Mouse (Mus musculus) neural tube, embryonic 15.5 days (tissue): ENCODE data around the gene Gpr39. TPM values are rescaled to one million over a fixed set of nuclear protein-coding genes. Genes with fewer than 3 reads are reported as not detected.

Source experiments
- ATAC-seq: fragments of 200-750 bp; cut with Nextera tagmentation; 2 replicates; pipeline ENCODE4 v1.8.0; 2017; ENCODE audit warnings: mild to moderate bottlenecking, moderate TSS enrichment, moderate library complexity; ENCODE audit not compliant: low FRiP score
- H3K27ac ChIP-seq: fragments of 300-500 bp; sonication (generic); replicated peaks from 2 replicates; pipeline ENCODE4 v1.5.1; 2015; ENCODE audit warnings: mild to moderate bottlenecking, inconsistent platforms
- H3K27me3 ChIP-seq: fragments of 300-500 bp; sonication (generic); replicated peaks from 2 replicates; pipeline ENCODE4 v1.6.1; 2015; ENCODE audit warnings: inconsistent platforms
- H3K36me3 ChIP-seq: fragments of 300-500 bp; sonication (generic); 2 replicates; pipeline ENCODE4 v1.6.1; 2015; ENCODE audit warnings: inconsistent platforms
- H3K4me1 ChIP-seq: fragments of 300-500 bp; sonication (generic); 2 replicates; pipeline ENCODE4 v1.6.1; 2015; ENCODE audit warnings: inconsistent platforms
- H3K4me2 ChIP-seq: fragments of 300-500 bp; sonication (generic); 2 replicates; pipeline ENCODE4 v1.6.1; 2015; ENCODE audit warnings: inconsistent platforms, mild to moderate bottlenecking, moderate library complexity
- H3K4me3 ChIP-seq: fragments of 300-500 bp; sonication (generic); replicated peaks from 2 replicates; pipeline ENCODE4 v1.5.1; 2015; ENCODE audit warnings: mild to moderate bottlenecking, inconsistent platforms
- H3K9ac ChIP-seq: fragments of 300-500 bp; sonication (generic); replicated peaks from 2 replicates; pipeline ENCODE4 v1.6.1; 2015; ENCODE audit warnings: mild to moderate bottlenecking, inconsistent platforms
- H3K9me3 ChIP-seq: fragments of 300-500 bp; sonication (generic); replicated peaks from 2 replicates; pipeline ENCODE4 v1.6.1; 2016; ENCODE audit warnings: inconsistent platforms
- WGBS: fragments of 180-500 bp; shearing (Covaris S2); methylation state at CpG from one replicate; pipeline ENCODE4 v1.1.7; 2015; ENCODE audit warnings: mixed read lengths; 5-methylcytosine and 5-hydroxymethylcytosine counted together
- polyA plus RNA-seq: library from polyadenylated mRNA; unstranded; fragments of >200 nt; fragmentation: Nextera tagmentation; extraction: Ambion mirVana; gene quantifications from 2 replicates; pipeline ENCODE4 v1.2.1, GENCODE M21; 2015

Gpr39 gene
- polyA plus RNA-seq, 1 experiment from 2014 or later: 0.10 TPM

- Histone ChIP-seq H3K27ac (no peak overlapping the region), H3K27me3 (no peaks in the 10 kb centered on the region), H3K4me3 (no peak overlapping the region), H3K36me3 (no peaks in the 10 kb centered on the region), H3K9ac (no peak overlapping the region), H3K9me3 (no peaks in the 10 kb centered on the region), H3K4me1 (no peaks in the 10 kb centered on the region; the same call in none of the 2 replicates), H3K4me2 (no peak overlapping the region)
- no peak for ATAC-seq
- 83% methylated on average over 4 of the region's 4 CpGs for WGBS
Measured at GRCm38 (mm10) chr1:125701101-125701590, 24.4 kb downstream of the Gpr39 start.

DNA sequence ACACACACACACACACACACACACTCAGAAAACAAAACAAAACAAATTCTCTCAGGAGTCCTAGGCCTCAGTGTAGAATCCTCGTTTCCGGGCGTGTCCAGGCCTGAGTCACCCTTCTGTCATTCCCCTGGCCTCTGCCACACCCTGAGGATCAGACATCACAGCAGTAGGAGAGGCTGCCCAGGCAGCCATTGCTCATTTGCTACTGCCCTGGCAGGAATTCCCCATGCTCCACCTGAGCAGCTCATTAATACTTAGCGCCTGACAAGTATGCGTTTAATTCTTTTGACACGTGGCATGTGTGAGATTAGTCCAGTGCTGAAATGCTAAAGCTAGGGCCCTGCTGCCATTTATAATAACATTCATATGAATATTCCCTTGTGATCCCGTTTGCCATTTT lies 25.0 kb downstream of the Gpr39 start:
- whole genome bisulfite sequencing: 69% methylated on average over 7 of the region's 7 CpGs
- H3K4me3 ChIP-seq: no peak overlapping the region
- no peak overlapping the region for H3K4me2 ChIP-seq
- no peak overlapping the region for H3K27ac ChIP-seq
- H3K27me3 ChIP-seq: no peaks in the 10 kb centered on the region
- no peaks in the 10 kb centered on the region for H3K9me3 ChIP-seq
- ATAC-seq: no peak
- H3K4me1 ChIP-seq: no peaks in the 10 kb centered on the region; the same call in none of the 2 replicates
- H3K9ac ChIP-seq: no peak overlapping the region
- H3K36me3 ChIP-seq: no peaks in the 10 kb centered on the region

DNA sequence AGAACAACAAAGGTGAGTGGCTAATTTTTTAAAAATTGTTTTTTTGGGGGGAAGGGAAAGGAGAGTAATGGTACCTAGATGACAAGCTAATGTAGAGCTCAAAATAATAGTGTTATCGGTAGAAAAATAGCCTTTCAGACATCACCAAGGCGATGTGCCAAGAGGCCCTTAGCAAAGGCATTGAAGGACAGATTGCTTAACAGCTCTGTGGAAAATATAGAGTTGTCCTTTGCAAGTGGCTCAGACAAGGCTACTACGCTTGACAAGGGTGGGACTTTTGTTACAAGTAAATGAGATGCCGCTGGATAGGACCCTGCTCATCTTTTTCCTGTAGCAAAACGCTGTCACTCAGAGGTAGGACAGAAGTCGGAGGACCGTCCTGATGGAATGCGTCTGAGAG lies 25.5 kb downstream of the Gpr39 start:
- Histone ChIP-seq H3K4me2 (no peak overlapping the region), H3K27ac (no peak overlapping the region), H3K9me3 (no peaks in the 10 kb centered on the region), H3K9ac (no peak overlapping the region), H3K27me3 (no peaks in the 10 kb centered on the region), H3K4me1 (no peaks in the 10 kb centered on the region; the same call in none of the 2 replicates), H3K4me3 (no peak overlapping the region), H3K36me3 (no peaks in the 10 kb centered on the region)
- 79% methylated on average over 8 of the region's 8 CpGs for WGBS
- ATAC-seq: no peak

GRCm38 (mm10) chr1:125705412-125705811 lies 28.6 kb downstream of the Gpr39 start:
- no peaks in the 10 kb centered on the region for H3K36me3 ChIP-seq
- H3K27ac ChIP-seq: no peak overlapping the region
- H3K4me3 ChIP-seq: no peak overlapping the region
- H3K4me1 ChIP-seq: no peaks in the 10 kb centered on the region; the same call in none of the 2 replicates
- no peaks in the 10 kb centered on the region for H3K9me3 ChIP-seq
- no peak overlapping the region for H3K4me2 ChIP-seq
- 86% methylated on average over 3 of the region's 3 CpGs for WGBS
- no peak overlapping the region for H3K9ac ChIP-seq
- ATAC-seq: no peak
- no peaks in the 10 kb centered on the region for H3K27me3 ChIP-seq

GRCm38 (mm10) chr1:125715286-125715685 lies 38.5 kb downstream of the Gpr39 start:
- no peak overlapping the region for H3K4me3 ChIP-seq
- no peak overlapping the region for H3K4me2 ChIP-seq

DNA sequence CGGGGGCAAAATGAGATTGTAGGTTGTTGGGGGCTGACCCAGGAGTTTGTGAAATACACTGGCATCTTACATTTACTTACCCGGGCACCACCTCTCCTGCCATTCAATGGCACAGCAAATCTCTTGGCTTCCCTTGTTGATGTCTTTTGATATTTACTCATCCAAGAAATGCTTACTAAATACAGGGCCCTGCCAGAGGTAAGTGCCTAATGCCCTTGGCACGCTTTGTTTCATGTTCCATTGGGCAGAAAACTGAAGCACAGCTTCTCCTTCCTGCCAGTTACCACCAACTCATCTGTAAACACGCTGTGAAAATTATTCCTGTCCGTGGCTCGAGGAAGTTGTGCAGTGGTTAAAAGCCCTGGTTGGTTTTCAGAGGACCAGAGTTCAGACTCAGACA lies 39.4 kb downstream of the Gpr39 start:
- Histone ChIP-seq H3K4me3 (no peak overlapping the region), H3K9me3 (no peaks in the 10 kb centered on the region), H3K27ac (no peak overlapping the region), H3K27me3 (no peaks in the 10 kb centered on the region), H3K36me3 (no peaks in the 10 kb centered on the region), H3K4me2 (no peak overlapping the region), H3K4me1 (no peaks in the 10 kb centered on the region), H3K9ac (no peak overlapping the region)
- WGBS: 70% methylated on average over 6 of the region's 6 CpGs
- ATAC-seq: no peak

More at GRCm38 (mm10) chr1:125715286-125715685, 38.5 kb downstream of the Gpr39 start:
- Histone ChIP-seq H3K27me3 (no peaks in the 10 kb centered on the region), H3K4me1 (no peaks in the 10 kb centered on the region), H3K9ac (no peak overlapping the region), H3K36me3 (no peaks in the 10 kb centered on the region), H3K27ac (no peak overlapping the region), H3K9me3 (no peaks in the 10 kb centered on the region)
- no peak for ATAC-seq
- 68% methylated on average over 3 of the region's 3 CpGs for WGBS

DNA sequence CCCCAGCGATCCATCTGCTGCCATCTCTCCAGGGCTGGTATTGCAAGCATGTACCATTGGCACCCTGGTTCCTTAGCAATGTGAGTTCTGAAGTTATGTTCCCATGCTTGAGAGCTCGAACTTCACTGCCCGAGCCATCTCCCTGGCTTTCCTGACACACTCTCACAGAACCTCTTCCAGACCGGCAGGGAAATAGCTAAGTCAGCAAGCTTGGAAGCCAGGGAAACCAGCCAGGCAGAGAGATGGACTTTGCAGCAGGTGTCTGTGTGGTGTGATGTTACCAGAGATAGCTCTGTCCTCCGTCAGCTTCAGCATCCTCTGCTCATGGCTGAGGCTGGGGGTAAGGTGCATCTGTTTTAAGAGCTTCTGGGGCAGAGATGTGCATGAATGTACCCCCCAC lies 41.1 kb downstream of the Gpr39 start:
- Histone ChIP-seq H3K4me2 (no peak overlapping the region), H3K36me3 (no peaks in the 10 kb centered on the region), H3K9me3 (no peaks in the 10 kb centered on the region), H3K4me1 (no peaks in the 10 kb centered on the region), H3K27me3 (no peaks in the 10 kb centered on the region), H3K9ac (no peak overlapping the region), H3K27ac (no peak overlapping the region), H3K4me3 (no peak overlapping the region)
- 90% methylated on average over 5 of the region's 5 CpGs for WGBS
- ATAC-seq: no peak

DNA sequence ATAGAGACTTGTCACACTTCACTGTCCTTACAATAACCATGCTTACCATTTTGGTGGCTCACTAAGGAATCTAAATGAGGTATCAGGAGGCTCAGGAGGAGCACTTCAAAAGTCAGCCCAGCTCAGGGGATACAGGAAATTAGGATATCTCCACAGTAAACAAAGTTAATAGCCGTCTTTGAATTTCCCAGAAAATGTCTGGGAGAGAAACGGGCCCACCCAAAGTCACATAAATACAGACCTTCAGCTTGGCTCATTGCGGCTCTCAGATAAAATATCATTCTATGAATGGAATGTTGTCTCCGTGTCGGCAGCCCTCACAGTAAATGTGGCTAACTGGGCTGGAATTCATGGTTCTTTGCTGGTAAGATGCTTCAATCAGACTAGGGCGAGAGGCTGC lies 42.3 kb downstream of the Gpr39 start:
- Histone ChIP-seq H3K9me3 (no peaks in the 10 kb centered on the region), H3K9ac (no peak overlapping the region), H3K4me2 (no peak overlapping the region), H3K36me3 (no peaks in the 10 kb centered on the region), H3K4me3 (no peak overlapping the region), H3K27me3 (no peaks in the 10 kb centered on the region), H3K4me1 (no peaks in the 10 kb centered on the region), H3K27ac (no peak overlapping the region)
- no peak for ATAC-seq
- WGBS: 81% methylated on average over 6 of the region's 6 CpGs

- Histone ChIP-seq H3K4me1 (no peaks in the 10 kb centered on the region), H3K27me3 (no peaks in the 10 kb centered on the region), H3K9me3 (no peaks in the 10 kb centered on the region), H3K9ac (no peak overlapping the region), H3K4me2 (no peak overlapping the region), H3K36me3 (no peaks in the 10 kb centered on the region), H3K27ac (no peak overlapping the region), H3K4me3 (no peak overlapping the region)
- no peak for ATAC-seq
- WGBS: 91% methylated on average over 12 of the region's 12 CpGs
Measured at GRCm38 (mm10) chr1:125721104-125721758, 44.4 kb downstream of the Gpr39 start.

- H3K36me3 ChIP-seq: no peaks in the 10 kb centered on the region
- no peaks in the 10 kb centered on the region for H3K27me3 ChIP-seq
- H3K9me3 ChIP-seq: no peaks in the 10 kb centered on the region
- ATAC-seq: no peak
- H3K4me3 ChIP-seq: no peak overlapping the region
- no peaks in the 10 kb centered on the region for H3K4me1 ChIP-seq
- no peak overlapping the region for H3K9ac ChIP-seq
- H3K4me2 ChIP-seq: no peak overlapping the region
- 64% methylated on average over 5 of the region's 5 CpGs for WGBS
- no peak overlapping the region for H3K27ac ChIP-seq
Measured at GRCm38 (mm10) chr1:125724304-125724703, 47.5 kb downstream of the Gpr39 start.

- Histone ChIP-seq H3K9ac (no peak overlapping the region), H3K4me2 (no peak overlapping the region), H3K4me3 (no peak overlapping the region), H3K27ac (no peak overlapping the region), H3K27me3 (no peaks in the 10 kb centered on the region), H3K36me3 (no peaks in the 10 kb centered on the region), H3K9me3 (no peaks in the 10 kb centered on the region), H3K4me1 (peaks cover 11% of the 10 kb centered on the region)
- 0 out of 2 replicates have a peak, but pooled peaks have one; percentile 28 for ATAC-seq
- WGBS: 61% methylated on average over 6 of the region's 6 CpGs
Measured at GRCm38 (mm10) chr1:125729025-125729565, 52.3 kb downstream of the Gpr39 start.

- no peaks in the 10 kb centered on the region for H3K27me3 ChIP-seq
- H3K27ac ChIP-seq: no peak overlapping the region
- H3K4me1 ChIP-seq: peaks cover 11% of the 10 kb centered on the region
- H3K9me3 ChIP-seq: no peaks in the 10 kb centered on the region
- no peak overlapping the region for H3K4me2 ChIP-seq
- WGBS: 25% methylated on average over 13 of the region's 13 CpGs
- H3K36me3 ChIP-seq: no peaks in the 10 kb centered on the region
- H3K9ac ChIP-seq: no peak overlapping the region
- no peak overlapping the region for H3K4me3 ChIP-seq
- peak; percentile 64 for ATAC-seq
Measured at GRCm38 (mm10) chr1:125729731-125730536, 53.1 kb downstream of the Gpr39 start.
